Mouse (Mus musculus): ENCODE measurements around the gene BC003965. TPM values are rescaled to one million over a fixed set of nuclear protein-coding genes. Genes with fewer than 3 reads are reported as not detected.

Gene BC003965
- 5.4 and 6.3 TPM in 2 replicates for polyA plus RNA-seq (2012; rRNA removed)

GRCm38 (mm10) chr17:25184129-25184691, at the start of gene BC003965:
Gene BC003965, plus strand, starts transcription at chr17:25184554.
- H3K27ac ChIP-seq (ENCODE audit: insufficient read depth, low read depth, low read length), result peak within 1 kb of the TSS; percentile 92
- H3K4me1 ChIP-seq (ENCODE audit: control insufficient read depth, insufficient read depth, insufficient read length, low read length), result peaks cover 7% of the 10 kb centered on the region
- TF ChIP-seq POLR2A (IDR thresholded peaks at IDR 0.05; ENCODE audit: low read depth, low read length) (peak; percentile 59; the same call in 1 of the 2 replicates), CTCF (IDR thresholded peaks at IDR 0.05; ENCODE audit: extremely low read depth, insufficient read length, insufficient replicate concordance, low read depth, low read length) (no peak)
- H3K4me3 ChIP-seq (ENCODE audit: low read depth, low read length), result peak within 1 kb of the TSS; percentile 91
- under 1% methylated on average over 50 of the region's 50 CpGs for WGBS
- no peaks in the 10 kb centered on the region for H3K27me3 ChIP-seq (ENCODE audit: control insufficient read depth, insufficient read depth, low read length)
- H3K36me3 ChIP-seq (ENCODE audit: control insufficient read depth, insufficient read depth, low read length), result no peaks in the 10 kb centered on the region

DNA sequence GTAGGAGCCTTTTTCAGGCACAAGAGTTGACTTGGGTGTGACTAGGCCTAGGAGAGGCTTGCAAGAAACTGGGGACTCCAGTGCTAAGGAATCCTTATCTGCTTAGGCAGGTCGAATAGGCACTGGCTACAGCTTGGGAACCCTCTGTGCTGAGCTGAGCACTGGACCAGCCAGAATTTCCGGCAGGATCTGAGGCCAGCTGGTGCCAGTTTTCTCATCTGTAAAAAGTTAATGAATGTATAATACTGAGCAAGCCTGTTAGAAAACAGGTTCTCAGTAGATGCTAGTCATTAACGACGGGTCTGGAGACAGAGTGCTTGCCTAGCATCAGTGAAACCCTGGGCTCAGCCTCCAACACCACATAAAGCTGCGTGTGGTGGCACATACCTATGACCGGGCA, 48.7 kb upstream of the BC003965 start:
- no peak overlapping the region for H3K4me3 ChIP-seq (ENCODE audit: low read depth, low read length)
- H3K27ac ChIP-seq (ENCODE audit: insufficient read depth, low read depth, low read length), result no peak overlapping the region
- H3K4me1 ChIP-seq (ENCODE audit: control insufficient read depth, insufficient read depth, insufficient read length, low read length), result peaks cover 5% of the 10 kb centered on the region; the same call in 1 of the 2 replicates
- 82% methylated on average over 6 of the region's 6 CpGs for WGBS
- H3K27me3 ChIP-seq (ENCODE audit: control insufficient read depth, insufficient read depth, low read length), result no peaks in the 10 kb centered on the region
- TF ChIP-seq POLR2A (IDR thresholded peaks at IDR 0.05; ENCODE audit: low read depth, low read length), result no peak
- no peak for TF ChIP-seq CTCF (IDR thresholded peaks at IDR 0.05; ENCODE audit: extremely low read depth, insufficient read length, insufficient replicate concordance, low read depth, low read length)
- H3K36me3 ChIP-seq (ENCODE audit: control insufficient read depth, insufficient read depth, low read length), result peaks cover 2% of the 10 kb centered on the region; the same call in 1 of the 2 replicates

DNA sequence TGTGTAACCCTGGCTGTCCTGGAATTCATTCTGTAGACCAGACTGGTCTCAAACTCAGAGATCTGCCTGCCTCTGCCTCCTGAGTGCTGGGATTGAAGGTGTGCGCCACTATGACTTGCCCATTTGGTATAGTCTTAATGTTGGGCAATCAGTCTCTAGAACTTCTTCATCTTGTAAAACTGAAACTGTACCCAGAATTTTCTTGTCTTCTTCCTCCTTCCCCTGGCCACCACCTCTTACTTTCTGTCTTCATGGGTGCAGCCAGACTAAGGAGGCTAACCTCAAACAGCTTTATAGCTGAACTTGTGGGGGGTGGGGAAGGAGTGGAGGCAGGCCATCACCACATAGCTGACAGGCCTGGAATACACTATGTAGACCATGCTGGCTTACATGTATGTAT, 45.6 kb upstream of the BC003965 start:
- Histone ChIP-seq H3K27ac (ENCODE audit: insufficient read depth, low read depth, low read length) (no peak overlapping the region), H3K4me3 (ENCODE audit: low read depth, low read length) (no peak overlapping the region), H3K36me3 (ENCODE audit: control insufficient read depth, insufficient read depth, low read length) (peaks cover 2% of the 10 kb centered on the region; the same call in 1 of the 2 replicates), H3K27me3 (ENCODE audit: control insufficient read depth, insufficient read depth, low read length) (no peaks in the 10 kb centered on the region), H3K4me1 (ENCODE audit: control insufficient read depth, insufficient read depth, insufficient read length, low read length) (peaks cover 4% of the 10 kb centered on the region; the same call in 1 of the 2 replicates)
- WGBS, result 100% methylated on average over 1 of the region's 1 CpGs
- TF ChIP-seq POLR2A (IDR thresholded peaks at IDR 0.05; ENCODE audit: low read depth, low read length) (no peak), CTCF (IDR thresholded peaks at IDR 0.05; ENCODE audit: extremely low read depth, insufficient read length, insufficient replicate concordance, low read depth, low read length) (no peak)

DNA sequence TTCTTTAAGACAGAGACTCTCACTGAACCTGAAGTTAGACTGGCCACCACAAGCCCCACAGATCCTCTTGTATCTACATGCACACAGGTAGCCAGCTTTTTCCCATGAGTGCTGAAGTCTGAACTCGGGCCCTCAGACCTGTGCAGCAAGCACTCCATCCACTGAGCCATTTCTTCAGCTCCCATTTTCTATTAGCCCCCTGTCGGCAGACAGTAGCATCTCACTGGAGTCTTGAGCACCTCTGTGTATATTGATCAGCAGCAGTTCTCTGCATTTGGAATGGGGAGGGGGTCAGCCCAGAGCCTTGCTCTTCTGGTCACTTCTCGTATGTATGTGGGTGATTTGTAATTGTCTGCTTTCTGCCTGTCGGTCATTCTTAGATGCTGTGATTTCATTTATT, 44.4 kb upstream of the BC003965 start:
- TF ChIP-seq CTCF (IDR thresholded peaks at IDR 0.05; ENCODE audit: extremely low read depth, insufficient read length, insufficient replicate concordance, low read depth, low read length) (no peak), POLR2A (IDR thresholded peaks at IDR 0.05; ENCODE audit: low read depth, low read length) (no peak)
- Histone ChIP-seq H3K4me3 (ENCODE audit: low read depth, low read length) (no peak overlapping the region), H3K27ac (ENCODE audit: insufficient read depth, low read depth, low read length) (no peak overlapping the region), H3K4me1 (ENCODE audit: control insufficient read depth, insufficient read depth, insufficient read length, low read length) (no peaks in the 10 kb centered on the region), H3K27me3 (ENCODE audit: control insufficient read depth, insufficient read depth, low read length) (no peaks in the 10 kb centered on the region), H3K36me3 (ENCODE audit: control insufficient read depth, insufficient read depth, low read length) (peaks cover 2% of the 10 kb centered on the region)
- WGBS, result 60% methylated on average over 4 of the region's 4 CpGs

GRCm38 (mm10) chr17:25162161-25162560, 22.2 kb upstream of the BC003965 start, which contains the start of gene Ccdc154:
Gene Ccdc154, plus strand, starts transcription at chr17:25162461.
- Histone ChIP-seq H3K36me3 (ENCODE audit: control insufficient read depth, insufficient read depth, low read length) (peaks cover 20% of the 10 kb centered on the region), H3K4me3 (ENCODE audit: low read depth, low read length) (no peak within 1 kb of the TSS), H3K27me3 (ENCODE audit: control insufficient read depth, insufficient read depth, low read length) (no peaks in the 10 kb centered on the region), H3K27ac (ENCODE audit: insufficient read depth, low read depth, low read length) (no peak within 1 kb of the TSS), H3K4me1 (ENCODE audit: control insufficient read depth, insufficient read depth, insufficient read length, low read length) (peaks cover 5% of the 10 kb centered on the region)
- TF ChIP-seq CTCF (IDR thresholded peaks at IDR 0.05; ENCODE audit: extremely low read depth, insufficient read length, insufficient replicate concordance, low read depth, low read length) (no peak), POLR2A (IDR thresholded peaks at IDR 0.05; ENCODE audit: low read depth, low read length) (no peak)
- 94% methylated on average over 1 of the region's 1 CpGs for WGBS

DNA sequence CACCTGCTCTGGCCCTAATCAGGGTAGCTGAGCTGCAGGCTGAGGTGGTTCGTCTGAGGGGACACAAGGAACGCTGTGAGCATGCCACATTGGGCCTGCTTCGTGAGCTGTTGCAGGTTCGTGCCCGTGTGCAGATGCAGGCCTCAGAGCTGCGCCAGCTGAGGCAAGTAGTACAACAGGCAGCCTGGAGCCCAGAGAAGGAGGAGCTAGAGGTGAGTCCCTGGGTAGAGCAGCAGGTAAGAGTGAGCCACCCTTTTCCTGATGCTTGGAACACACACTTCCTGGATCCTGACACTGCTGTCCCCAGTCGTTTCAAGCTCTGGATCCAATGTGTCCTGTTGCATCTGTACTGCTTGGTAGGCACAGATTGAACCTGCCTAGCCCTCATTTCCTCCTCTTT, 21.0 kb upstream of the BC003965 start:
- TF ChIP-seq POLR2A (IDR thresholded peaks at IDR 0.05; ENCODE audit: low read depth, low read length) (no peak), CTCF (IDR thresholded peaks at IDR 0.05; ENCODE audit: extremely low read depth, insufficient read length, insufficient replicate concordance, low read depth, low read length) (no peak)
- H3K4me3 ChIP-seq (ENCODE audit: low read depth, low read length), result no peak overlapping the region
- 60% methylated on average over 7 of the region's 7 CpGs for WGBS
- no peaks in the 10 kb centered on the region for H3K27me3 ChIP-seq (ENCODE audit: control insufficient read depth, insufficient read depth, low read length)
- peaks cover 12% of the 10 kb centered on the region for H3K36me3 ChIP-seq (ENCODE audit: control insufficient read depth, insufficient read depth, low read length)
- H3K27ac ChIP-seq (ENCODE audit: insufficient read depth, low read depth, low read length), result no peak overlapping the region
- peaks cover 5% of the 10 kb centered on the region for H3K4me1 ChIP-seq (ENCODE audit: control insufficient read depth, insufficient read depth, insufficient read length, low read length)

DNA sequence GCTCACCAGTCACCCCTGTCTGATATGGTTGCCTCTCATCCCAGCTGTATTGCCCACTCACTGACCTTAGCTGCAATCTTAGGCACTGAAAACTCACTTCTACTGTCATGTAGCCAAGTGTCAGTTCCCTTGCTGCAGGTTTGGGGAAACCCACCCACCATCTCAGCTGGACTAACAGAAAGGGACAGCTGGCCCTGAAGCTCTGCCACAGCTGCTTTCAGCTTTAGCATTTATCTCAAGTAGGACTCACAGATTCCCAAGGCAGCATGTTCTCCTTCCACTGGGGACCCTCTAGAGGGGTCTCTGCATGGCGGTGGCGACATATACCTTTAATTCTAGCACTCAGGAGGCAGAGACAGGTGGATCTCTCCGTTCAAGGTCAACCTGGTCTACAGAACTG, 19.6 kb upstream of the BC003965 start:
- WGBS, result 88% methylated on average over 3 of the region's 3 CpGs

More for the DNA sequence above, 19.6 kb upstream of the BC003965 start:
- peaks cover 5% of the 10 kb centered on the region for H3K4me1 ChIP-seq (ENCODE audit: control insufficient read depth, insufficient read depth, insufficient read length, low read length)
- no peaks in the 10 kb centered on the region for H3K27me3 ChIP-seq (ENCODE audit: control insufficient read depth, insufficient read depth, low read length)
- TF ChIP-seq POLR2A (IDR thresholded peaks at IDR 0.05; ENCODE audit: low read depth, low read length) (no peak), CTCF (IDR thresholded peaks at IDR 0.05; ENCODE audit: extremely low read depth, insufficient read length, insufficient replicate concordance, low read depth, low read length) (no peak)
- H3K36me3 ChIP-seq (ENCODE audit: control insufficient read depth, insufficient read depth, low read length), result peaks cover 5% of the 10 kb centered on the region
- no peak overlapping the region for H3K27ac ChIP-seq (ENCODE audit: insufficient read depth, low read depth, low read length)
- no peak overlapping the region for H3K4me3 ChIP-seq (ENCODE audit: low read depth, low read length)
